Mouse (Mus musculus): ENCODE measurements at regions not wholly inside any gene's neighbourhood (a gene's known extent, or its start where the extent isn't known, plus 50 kb on each side); places are given as distances from the start of the nearest gene placed in this dataset.

GRCm38 (mm10) chr6:94751101-94751440 is 51.1 kb upstream of the Lrig1 start:
- TF ChIP-seq CTCF (IDR thresholded peaks at IDR 0.05; ENCODE audit: insufficient read depth, low read depth, low read length) (no peak), POLR2A (IDR thresholded peaks at IDR 0.05; ENCODE audit: insufficient read depth, low read depth, low read length) (no peak)
